Mouse (Mus musculus) retina, adult 2 months (tissue): ENCODE results near the gene Samd4b.

ENCODE experiments used
- DNase-seq: peaks from one replicate; pipeline ENCODE4 v3.0.0-alpha.2; 2012; ENCODE audit warnings: low read depth, low spot score

The Samd4b gene

GRCm38 (mm10) chr7:28360291-28360690 is 237.7 kb downstream of the Samd4b start:
- no peak for DNase-seq

DNA sequence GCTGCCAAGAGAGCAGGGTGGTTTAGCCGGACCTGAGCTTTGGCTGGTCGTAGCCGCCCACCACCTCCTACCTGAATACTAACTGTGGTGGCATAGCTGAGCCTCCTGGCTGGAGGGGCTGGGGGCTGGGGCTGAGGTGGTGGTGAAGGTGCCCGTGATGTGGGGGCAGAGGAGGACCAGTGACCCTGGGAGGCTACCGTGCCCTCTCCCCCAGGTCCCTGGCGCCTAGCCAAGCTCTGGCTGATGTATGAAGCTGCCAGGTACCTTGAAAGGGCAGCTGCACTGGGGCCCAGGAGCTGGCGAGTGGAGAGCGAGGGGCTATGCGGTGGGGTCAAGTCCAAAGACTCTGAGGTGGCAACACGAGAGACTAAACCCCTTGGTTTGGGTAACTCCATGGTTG is 238.1 kb downstream of the Samd4b start:
- no peak for DNase-seq

DNA sequence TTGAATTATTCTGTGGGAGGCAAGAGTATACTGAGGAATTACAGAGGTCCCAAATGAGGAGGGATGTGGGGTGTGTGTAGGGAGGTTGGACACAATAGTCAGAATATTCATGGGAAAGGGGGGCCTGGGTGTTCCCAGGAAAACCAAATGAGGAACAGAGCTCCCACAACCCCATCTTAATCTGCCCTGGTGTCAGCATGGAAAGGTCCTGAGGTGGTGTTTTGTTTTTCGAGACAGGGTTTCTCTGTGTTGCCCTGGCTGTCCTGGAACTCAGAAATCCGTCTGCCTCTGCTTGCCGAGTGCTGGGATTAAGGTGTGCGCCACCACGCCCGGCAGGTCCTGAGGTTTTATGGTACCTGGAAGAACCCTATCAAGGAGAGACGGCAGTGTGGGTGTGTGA is 239.5 kb downstream of the Samd4b start:
- no peak for DNase-seq

DNA sequence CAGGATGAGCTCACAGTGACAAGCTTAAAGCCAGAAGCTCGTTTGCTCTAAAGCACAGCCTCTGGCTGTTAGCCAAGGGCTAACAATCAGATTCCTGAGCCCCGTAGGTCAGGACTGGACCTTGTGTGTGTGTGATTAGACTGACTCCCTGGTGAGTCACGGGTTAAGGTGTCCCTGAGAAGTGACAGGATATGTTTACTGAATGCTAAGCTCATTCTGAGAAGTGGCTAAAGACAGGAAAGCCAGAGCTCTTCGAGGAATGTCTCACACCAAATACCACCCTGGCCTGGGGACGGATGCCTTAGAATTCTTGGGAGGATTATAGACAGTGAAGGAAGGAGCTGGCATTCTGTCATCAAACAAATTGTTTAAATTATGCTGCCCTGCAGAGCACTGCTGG is 240.0 kb downstream of the Samd4b start:
- DNase-seq = no peak

DNA sequence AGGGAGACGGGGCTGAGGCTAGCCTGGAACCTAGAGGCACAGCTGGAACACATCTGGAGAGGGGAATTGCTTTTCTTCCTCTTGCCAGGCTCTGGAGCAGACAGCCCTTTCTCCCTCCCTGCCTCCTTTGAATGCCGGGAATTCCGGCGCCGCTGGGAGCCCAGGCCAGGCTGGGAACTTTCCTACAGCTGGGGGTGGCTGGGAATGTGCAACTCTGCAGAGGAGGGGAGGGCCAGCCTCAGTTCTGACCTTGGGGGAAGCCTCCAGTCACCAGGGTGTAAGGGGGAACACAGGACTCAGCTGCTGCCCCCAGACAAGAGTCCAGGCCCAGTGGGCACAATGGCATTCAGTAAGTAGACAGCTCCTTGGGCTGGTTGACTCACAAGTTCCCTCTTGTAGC is 241.0 kb downstream of the Samd4b start:
- DNase-seq = no peak

GRCm38 (mm10) chr7:28355221-28355620 is 242.7 kb downstream of the Samd4b start:
- no peak for DNase-seq

GRCm38 (mm10) chr7:28354596-28354995 is 243.3 kb downstream of the Samd4b start:
- no peak for DNase-seq

- DNase-seq = no peak
Measured at GRCm38 (mm10) chr7:28354113-28354581, 243.8 kb downstream of the Samd4b start.

- no peak for DNase-seq
Measured at GRCm38 (mm10) chr7:28353267-28353666, 244.7 kb downstream of the Samd4b start.

- no peak for DNase-seq
Measured at GRCm38 (mm10) chr7:28351676-28352191, 246.2 kb downstream of the Samd4b start.

DNA sequence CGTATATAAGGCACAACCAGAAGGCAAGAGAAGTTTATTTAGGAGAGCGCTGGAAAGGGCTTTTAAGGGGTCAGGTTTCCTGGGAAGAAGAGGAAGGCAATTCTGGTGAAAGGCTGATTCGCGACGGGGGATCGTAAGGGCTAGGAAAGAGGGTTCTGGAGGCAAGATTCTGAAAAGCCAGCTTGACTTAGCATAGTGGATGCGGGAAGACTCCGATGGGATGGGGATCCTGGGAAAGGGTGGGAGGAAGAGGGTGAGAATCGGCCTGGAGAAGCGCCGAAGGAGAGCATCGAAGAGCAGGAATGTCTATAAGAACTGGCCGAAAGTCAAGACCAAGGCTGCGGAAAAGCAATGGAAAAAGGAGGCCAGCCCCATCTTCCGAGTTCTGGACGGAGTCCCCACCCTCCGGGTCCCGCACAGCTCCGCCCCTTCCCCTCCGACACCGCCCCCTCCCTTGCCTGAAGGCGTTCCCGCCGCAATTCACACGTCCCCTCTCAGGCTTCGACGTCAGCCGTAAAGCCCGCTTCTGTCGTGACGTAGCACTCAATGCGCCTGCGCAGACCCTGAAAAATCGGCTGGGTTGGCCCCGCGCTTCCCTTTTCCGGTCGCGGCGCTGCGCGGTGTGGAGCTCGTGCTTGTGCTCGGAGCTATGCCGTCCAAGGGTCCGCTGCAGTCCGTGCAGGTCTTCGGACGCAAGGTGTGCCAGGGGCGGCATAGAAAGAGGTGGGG is 247.6 kb downstream of the Samd4b start, which contains the start of gene Rps16:
Gene Rps16, plus strand, starts transcription at position 498 of the 729 bp plus-strand sequence.
- peak; percentile 95 for DNase-seq
